Mouse (Mus musculus): Measurements from ENCODE around the gene Olfr600. TPM values are rescaled to one million over a fixed set of nuclear protein-coding genes. Genes with fewer than 3 reads are reported as not detected.

Olfr600 gene
- polyA plus RNA-seq (2015; fragmentation: Illumina TruSeq; extraction: RNeasy Lipid Tissue Mini Kit (QIAGEN cat#74804); ENCODE audit: low read depth, low replicate concordance): not detected

DNA sequence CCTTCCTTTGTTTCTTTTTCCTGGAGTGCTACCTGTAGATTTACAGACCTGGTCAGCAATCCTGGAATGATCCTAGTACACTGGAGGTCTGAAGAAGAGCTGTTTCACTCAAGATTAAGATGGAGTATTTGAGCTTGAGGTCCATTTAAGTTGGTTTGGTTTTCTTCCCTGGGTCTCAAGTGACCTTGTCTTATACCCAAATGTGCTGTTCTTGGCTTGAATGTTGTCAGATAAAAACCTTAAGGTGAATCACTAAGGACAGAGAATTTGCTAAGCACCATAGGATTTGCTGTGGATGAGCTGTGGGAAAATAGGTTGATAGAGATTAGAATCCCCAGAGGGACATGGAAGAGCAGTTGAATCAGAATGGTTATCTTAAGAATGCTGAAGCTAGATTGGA lies at the start of gene Olfr600:
TSS of gene Olfr600 (minus strand) at position 101 of the 400 bp plus-strand sequence.

DNA sequence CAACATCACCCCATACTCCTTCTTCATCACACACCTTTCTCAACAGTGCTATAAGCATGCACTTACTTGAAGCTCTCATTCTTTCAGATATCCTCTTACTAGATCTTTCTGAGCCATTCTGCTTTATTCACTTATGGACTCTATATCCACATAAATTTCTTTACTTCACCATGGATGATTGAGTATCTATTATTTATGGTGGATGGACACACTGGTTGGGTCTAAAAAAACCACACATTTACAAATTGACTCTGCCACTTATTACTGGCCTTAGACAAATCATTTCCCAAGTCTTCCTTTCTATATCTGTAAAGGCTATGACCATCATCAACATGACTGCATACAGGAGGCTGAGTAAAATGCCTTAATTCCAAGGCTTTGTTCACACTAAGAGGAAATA lies 36.6 kb upstream of the Olfr600 start, which contains the start of gene Olfr603:
TSS of gene Olfr603 (minus strand) at position 101 of the 400 bp plus-strand sequence.

DNA sequence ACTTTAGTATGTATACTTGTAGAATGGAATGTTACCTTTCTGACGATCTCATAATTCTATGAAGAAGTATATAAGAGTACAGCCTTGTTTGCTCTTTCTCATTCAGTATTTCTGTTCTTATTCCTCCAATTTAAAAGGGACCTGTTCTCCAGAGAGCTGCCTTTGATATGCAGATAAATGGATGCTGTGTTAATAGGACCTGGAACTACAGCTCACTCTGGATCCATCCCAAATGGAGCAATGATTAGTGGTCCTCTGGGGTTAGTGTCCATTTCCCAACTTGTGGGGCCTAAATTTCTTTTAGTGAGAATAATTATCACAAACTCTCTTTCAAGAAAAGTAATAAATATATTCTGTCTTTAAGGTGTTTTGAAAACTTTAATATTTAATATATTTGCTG lies 13.1 kb upstream of the Olfr600 start, which contains the start of gene Olfr601:
TSS of gene Olfr601 (minus strand) at position 101 of the 400 bp plus-strand sequence.

DNA sequence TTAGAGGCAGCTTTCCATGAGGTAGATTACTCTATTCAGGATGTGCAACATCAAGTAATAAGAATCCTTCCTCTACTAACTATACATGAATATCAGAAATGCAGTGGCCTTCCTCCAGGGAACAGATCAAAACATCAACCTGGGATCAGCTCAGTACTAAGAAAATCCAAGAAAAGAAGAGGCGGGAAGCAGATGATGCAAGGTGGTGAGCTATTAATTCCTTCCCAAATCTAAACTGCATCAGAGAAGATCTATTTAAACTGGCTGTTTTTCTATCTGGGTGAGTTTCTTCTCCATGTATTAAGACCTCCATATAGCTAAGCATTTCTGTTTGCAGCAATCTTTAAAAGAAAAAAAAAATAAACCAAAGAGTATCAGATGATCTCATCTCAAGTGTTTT lies 13.9 kb downstream of the Olfr600 start, which contains the start of gene Olfr599:
TSS of gene Olfr599 (plus strand) at position 301 of the 400 bp plus-strand sequence.

DNA sequence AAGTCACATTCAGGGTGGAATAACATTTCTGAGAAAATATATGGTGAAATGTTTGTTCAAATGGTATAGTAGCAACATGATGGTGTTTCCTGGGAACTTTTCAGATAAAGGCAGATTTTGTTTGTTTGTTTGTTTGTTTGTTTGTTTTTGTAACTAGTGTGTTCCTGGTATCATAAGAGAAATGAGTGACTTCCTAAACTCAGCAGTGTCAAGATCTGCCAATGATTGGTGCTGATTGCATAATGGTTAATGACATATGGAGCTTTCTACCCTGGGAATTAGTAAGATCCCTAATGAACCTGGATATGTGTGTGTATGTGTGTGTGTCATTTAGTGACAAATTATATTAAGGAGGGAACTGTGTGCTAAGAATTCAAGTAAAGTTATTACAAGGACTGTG lies 26.2 kb downstream of the Olfr600 start, which contains the start of gene Olfr598:
TSS of gene Olfr598 (plus strand) at position 301 of the 400 bp plus-strand sequence.

DNA sequence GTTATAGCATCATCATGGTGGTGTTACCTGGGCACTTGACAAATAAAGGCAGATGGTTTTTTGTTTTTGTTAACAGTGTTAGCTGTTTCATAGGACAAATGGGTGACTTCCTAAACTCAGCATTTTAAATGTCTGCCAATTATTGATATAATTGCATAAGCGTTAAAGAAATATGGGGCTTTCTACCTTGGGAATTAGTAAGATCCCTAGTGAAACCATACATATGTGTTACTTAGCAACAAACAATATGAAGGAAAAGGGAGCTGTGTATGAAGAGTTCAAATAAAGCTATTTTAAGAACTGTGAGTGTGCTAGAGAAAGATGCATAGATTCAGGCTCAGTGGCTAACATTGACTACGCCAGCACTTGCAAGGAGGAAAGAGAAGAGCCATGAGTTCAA lies 33.5 kb downstream of the Olfr600 start, which contains the start of gene Olfr597:
TSS of gene Olfr597 (plus strand) at position 301 of the 400 bp plus-strand sequence.

DNA sequence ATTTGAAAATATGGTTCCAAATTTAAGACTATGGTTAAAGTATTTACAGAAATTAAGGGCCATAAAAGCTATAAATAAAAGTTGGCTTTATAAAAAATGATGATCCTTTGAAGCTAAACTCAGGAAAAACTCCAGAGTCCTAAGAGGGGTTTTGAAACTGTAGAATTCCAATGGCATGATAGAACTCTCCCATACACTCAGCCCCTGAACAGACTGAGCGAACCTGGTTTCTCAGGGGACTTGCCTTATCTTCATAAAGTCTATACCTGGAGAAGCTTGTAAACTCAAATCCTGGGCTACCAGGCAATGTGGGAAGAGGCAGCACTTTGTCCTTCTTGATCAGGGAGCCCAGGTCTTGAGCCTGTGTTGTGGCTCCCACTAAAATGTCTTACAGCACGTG lies 44.1 kb downstream of the Olfr600 start, which contains the start of gene Olfr596:
TSS of gene Olfr596 (plus strand) at position 301 of the 400 bp plus-strand sequence.

Other genes starting within 250 kb of the Olfr600 start
- gene Olfr586, start 224.0 kb downstream of the Olfr600 start, polyA plus RNA-seq (2015; fragmentation: Illumina TruSeq; extraction: RNeasy Lipid Tissue Mini Kit (QIAGEN cat#74804); ENCODE audit: low read depth, low replicate concordance): not detected
- not detected for gene Olfr588-ps1, start 208.8 kb downstream of the Olfr600 start, polyA plus RNA-seq (2015; fragmentation: Illumina TruSeq; extraction: RNeasy Lipid Tissue Mini Kit (QIAGEN cat#74804); ENCODE audit: low read depth, low replicate concordance)
- gene Olfr589, start 193.3 kb downstream of the Olfr600 start, polyA plus RNA-seq (2015; fragmentation: Illumina TruSeq; extraction: RNeasy Lipid Tissue Mini Kit (QIAGEN cat#74804); ENCODE audit: low read depth, low replicate concordance): not detected
- gene Olfr591, start 171.3 kb downstream of the Olfr600 start, polyA plus RNA-seq (2015; fragmentation: Illumina TruSeq; extraction: RNeasy Lipid Tissue Mini Kit (QIAGEN cat#74804); ENCODE audit: low read depth, low replicate concordance): not detected
- not detected for gene Olfr592, start 164.9 kb downstream of the Olfr600 start, polyA plus RNA-seq (2015; fragmentation: Illumina TruSeq; extraction: RNeasy Lipid Tissue Mini Kit (QIAGEN cat#74804); ENCODE audit: low read depth, low replicate concordance)
- not detected for gene Olfr593, start 137.8 kb downstream of the Olfr600 start, polyA plus RNA-seq (2015; fragmentation: Illumina TruSeq; extraction: RNeasy Lipid Tissue Mini Kit (QIAGEN cat#74804); ENCODE audit: low read depth, low replicate concordance)
- not detected for gene Olfr594, start 132.7 kb downstream of the Olfr600 start, polyA plus RNA-seq (2015; fragmentation: Illumina TruSeq; extraction: RNeasy Lipid Tissue Mini Kit (QIAGEN cat#74804); ENCODE audit: low read depth, low replicate concordance)
- not detected for gene Usp17ld, start 97.2 kb downstream of the Olfr600 start, polyA plus RNA-seq (2015; fragmentation: Illumina TruSeq; extraction: RNeasy Lipid Tissue Mini Kit (QIAGEN cat#74804); ENCODE audit: low read depth, low replicate concordance)
- gene Olfr596, start 44.0 kb downstream of the Olfr600 start, polyA plus RNA-seq (2015; fragmentation: Illumina TruSeq; extraction: RNeasy Lipid Tissue Mini Kit (QIAGEN cat#74804); ENCODE audit: low read depth, low replicate concordance): not detected
- not detected for gene Olfr597, start 33.4 kb downstream of the Olfr600 start, polyA plus RNA-seq (2015; fragmentation: Illumina TruSeq; extraction: RNeasy Lipid Tissue Mini Kit (QIAGEN cat#74804); ENCODE audit: low read depth, low replicate concordance)
- not detected for gene Olfr598, start 26.1 kb downstream of the Olfr600 start, polyA plus RNA-seq (2015; fragmentation: Illumina TruSeq; extraction: RNeasy Lipid Tissue Mini Kit (QIAGEN cat#74804); ENCODE audit: low read depth, low replicate concordance)
- not detected for gene Olfr599, start 13.8 kb downstream of the Olfr600 start, polyA plus RNA-seq (2015; fragmentation: Illumina TruSeq; extraction: RNeasy Lipid Tissue Mini Kit (QIAGEN cat#74804); ENCODE audit: low read depth, low replicate concordance)
- not detected for gene Olfr601, start 13.0 kb upstream of the Olfr600 start, polyA plus RNA-seq (2015; fragmentation: Illumina TruSeq; extraction: RNeasy Lipid Tissue Mini Kit (QIAGEN cat#74804); ENCODE audit: low read depth, low replicate concordance)
- not detected for gene Olfr603, start 36.5 kb upstream of the Olfr600 start, polyA plus RNA-seq (2015; fragmentation: Illumina TruSeq; extraction: RNeasy Lipid Tissue Mini Kit (QIAGEN cat#74804); ENCODE audit: low read depth, low replicate concordance)
- not detected for gene Usp17lc, start 65.4 kb upstream of the Olfr600 start, polyA plus RNA-seq (2015; fragmentation: Illumina TruSeq; extraction: RNeasy Lipid Tissue Mini Kit (QIAGEN cat#74804); ENCODE audit: low read depth, low replicate concordance)
- not detected for gene Olfr605, start 95.8 kb upstream of the Olfr600 start, polyA plus RNA-seq (2015; fragmentation: Illumina TruSeq; extraction: RNeasy Lipid Tissue Mini Kit (QIAGEN cat#74804); ENCODE audit: low read depth, low replicate concordance)
- not detected for gene Olfr606, start 99.4 kb upstream of the Olfr600 start, polyA plus RNA-seq (2015; fragmentation: Illumina TruSeq; extraction: RNeasy Lipid Tissue Mini Kit (QIAGEN cat#74804); ENCODE audit: low read depth, low replicate concordance)
- not detected for gene Olfr607, start 114.5 kb upstream of the Olfr600 start, polyA plus RNA-seq (2015; fragmentation: Illumina TruSeq; extraction: RNeasy Lipid Tissue Mini Kit (QIAGEN cat#74804); ENCODE audit: low read depth, low replicate concordance)
- not detected for gene Olfr608, start 120.2 kb upstream of the Olfr600 start, polyA plus RNA-seq (2015; fragmentation: Illumina TruSeq; extraction: RNeasy Lipid Tissue Mini Kit (QIAGEN cat#74804); ENCODE audit: low read depth, low replicate concordance)
- not detected for gene Olfr609, start 148.4 kb upstream of the Olfr600 start, polyA plus RNA-seq (2015; fragmentation: Illumina TruSeq; extraction: RNeasy Lipid Tissue Mini Kit (QIAGEN cat#74804); ENCODE audit: low read depth, low replicate concordance)
- gene Olfr610, start 162.5 kb upstream of the Olfr600 start, polyA plus RNA-seq (2015; fragmentation: Illumina TruSeq; extraction: RNeasy Lipid Tissue Mini Kit (QIAGEN cat#74804); ENCODE audit: low read depth, low replicate concordance): not detected
- gene Olfr611, start 171.2 kb upstream of the Olfr600 start, polyA plus RNA-seq (2015; fragmentation: Illumina TruSeq; extraction: RNeasy Lipid Tissue Mini Kit (QIAGEN cat#74804); ENCODE audit: low read depth, low replicate concordance): not detected
- not detected for gene Olfr612, start 193.0 kb upstream of the Olfr600 start, polyA plus RNA-seq (2015; fragmentation: Illumina TruSeq; extraction: RNeasy Lipid Tissue Mini Kit (QIAGEN cat#74804); ENCODE audit: low read depth, low replicate concordance)
- not detected for gene Olfr613, start 198.4 kb upstream of the Olfr600 start, polyA plus RNA-seq (2015; fragmentation: Illumina TruSeq; extraction: RNeasy Lipid Tissue Mini Kit (QIAGEN cat#74804); ENCODE audit: low read depth, low replicate concordance)
- not detected for gene Olfr615, start 206.4 kb upstream of the Olfr600 start, polyA plus RNA-seq (2015; fragmentation: Illumina TruSeq; extraction: RNeasy Lipid Tissue Mini Kit (QIAGEN cat#74804); ENCODE audit: low read depth, low replicate concordance)
- gene Olfr616, start 219.5 kb upstream of the Olfr600 start, polyA plus RNA-seq (2015; fragmentation: Illumina TruSeq; extraction: RNeasy Lipid Tissue Mini Kit (QIAGEN cat#74804); ENCODE audit: low read depth, low replicate concordance): not detected
- gene Olfr617, start 223.4 kb upstream of the Olfr600 start, polyA plus RNA-seq (2015; fragmentation: Illumina TruSeq; extraction: RNeasy Lipid Tissue Mini Kit (QIAGEN cat#74804); ENCODE audit: low read depth, low replicate concordance): not detected
- not detected for gene Olfr618, start 240.4 kb upstream of the Olfr600 start, polyA plus RNA-seq (2015; fragmentation: Illumina TruSeq; extraction: RNeasy Lipid Tissue Mini Kit (QIAGEN cat#74804); ENCODE audit: low read depth, low replicate concordance)

Data from brain, adult 10 weeks (tissue).